Mouse (Mus musculus) MN1 (cell line): ENCODE data around the gene Nell1.

Source experiments
- DNase-seq: peaks from one replicate; pipeline ENCODE4 v3.0.0-alpha.2; 2016; ENCODE audit warnings: low spot score

The Nell1 gene

GRCm38 (mm10) chr7:50050144-50050543 is 75.5 kb downstream of the Nell1 start:
- no peak for DNase-seq

GRCm38 (mm10) chr7:50053704-50054103 is 79.0 kb downstream of the Nell1 start:
- no peak for DNase-seq

DNA sequence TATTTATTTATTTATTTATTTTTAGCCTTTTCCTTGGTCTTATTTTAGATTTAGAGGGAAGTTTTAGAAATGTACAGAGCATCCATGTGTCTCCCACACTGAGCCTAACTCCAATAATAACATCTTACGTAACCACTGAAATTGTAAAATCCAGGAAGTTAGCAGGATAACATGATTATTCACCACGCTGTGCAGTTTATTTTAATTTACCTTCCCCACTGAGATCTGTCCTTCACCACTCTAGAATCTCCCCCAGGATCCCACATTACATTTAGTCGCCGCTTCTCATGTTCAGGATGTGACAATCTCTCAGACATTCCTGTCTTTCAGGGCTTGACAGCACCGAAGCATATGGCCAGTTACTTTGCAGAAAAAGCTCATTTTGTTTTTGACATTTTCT is 119.8 kb downstream of the Nell1 start:
- DNase-seq: no peak

- DNase-seq: no peak
Observed at GRCm38 (mm10) chr7:50105612-50106321, 131.1 kb downstream of the Nell1 start.

GRCm38 (mm10) chr7:50107261-50107660 is 132.6 kb downstream of the Nell1 start:
- no peak for DNase-seq

- DNase-seq: no peak
Observed at GRCm38 (mm10) chr7:50118348-50118747, 143.7 kb downstream of the Nell1 start.

- no peak for DNase-seq
Observed at GRCm38 (mm10) chr7:50137706-50138105, 163.0 kb downstream of the Nell1 start.

GRCm38 (mm10) chr7:50149326-50149725 is 174.7 kb downstream of the Nell1 start:
- DNase-seq: no peak

DNA sequence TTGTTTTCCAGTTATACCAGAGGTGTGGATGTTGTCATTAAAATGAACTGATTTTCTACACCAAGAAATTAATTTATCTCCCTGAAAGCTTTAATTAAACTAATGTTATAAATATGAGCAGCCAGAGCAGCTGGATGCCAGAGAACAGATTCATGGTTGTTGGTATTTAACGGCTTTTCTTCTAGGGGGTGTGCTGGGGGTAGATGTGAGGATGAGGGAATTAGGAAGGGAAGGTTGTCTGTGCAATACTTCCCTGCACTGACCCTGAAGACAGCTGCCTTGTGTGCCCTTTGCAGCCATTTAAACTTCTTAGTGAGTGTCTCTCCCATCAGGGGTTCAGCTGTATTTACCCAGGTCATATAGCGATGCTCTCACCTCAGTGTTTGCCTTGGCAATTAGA is 176.2 kb downstream of the Nell1 start:
- no peak for DNase-seq

DNA sequence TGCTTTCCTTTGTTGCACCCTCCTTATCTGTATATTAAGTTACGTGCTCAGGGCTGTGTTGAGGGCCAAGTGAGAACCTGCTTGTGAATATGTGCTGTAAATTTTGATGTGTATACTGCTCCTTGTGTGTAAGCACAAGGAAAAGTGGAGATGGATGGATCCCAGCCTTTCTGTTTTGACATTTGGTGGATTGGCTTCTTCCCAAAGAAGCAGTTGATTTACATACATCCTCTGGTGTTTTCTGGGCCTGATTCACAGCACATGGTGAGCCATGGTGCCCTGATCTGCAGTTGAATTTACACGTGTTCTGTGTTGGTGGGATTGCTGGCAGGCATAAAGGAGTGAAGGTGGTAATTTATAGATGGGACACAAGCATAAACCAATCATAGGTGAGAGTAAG is 179.0 kb downstream of the Nell1 start:
- DNase-seq: no peak

DNA sequence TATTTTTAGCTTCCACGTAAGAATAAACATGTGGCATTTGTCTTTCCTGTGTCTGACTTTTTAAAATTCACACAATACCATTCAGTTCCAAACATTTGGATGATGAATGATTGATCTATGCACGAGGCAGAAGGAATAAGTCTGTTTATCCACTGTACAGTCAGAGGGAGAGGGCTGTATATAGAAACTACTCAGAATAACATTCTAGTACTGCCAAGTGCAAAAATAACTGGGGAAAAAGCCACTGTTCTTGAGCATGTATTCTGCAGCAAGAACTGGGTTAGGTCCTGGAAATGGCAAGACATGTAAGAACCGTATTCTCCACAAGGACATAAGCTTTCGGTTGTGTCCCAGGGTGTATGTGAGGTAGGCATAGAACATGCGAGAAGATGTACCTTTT is 187.9 kb downstream of the Nell1 start:
- no peak for DNase-seq

DNA sequence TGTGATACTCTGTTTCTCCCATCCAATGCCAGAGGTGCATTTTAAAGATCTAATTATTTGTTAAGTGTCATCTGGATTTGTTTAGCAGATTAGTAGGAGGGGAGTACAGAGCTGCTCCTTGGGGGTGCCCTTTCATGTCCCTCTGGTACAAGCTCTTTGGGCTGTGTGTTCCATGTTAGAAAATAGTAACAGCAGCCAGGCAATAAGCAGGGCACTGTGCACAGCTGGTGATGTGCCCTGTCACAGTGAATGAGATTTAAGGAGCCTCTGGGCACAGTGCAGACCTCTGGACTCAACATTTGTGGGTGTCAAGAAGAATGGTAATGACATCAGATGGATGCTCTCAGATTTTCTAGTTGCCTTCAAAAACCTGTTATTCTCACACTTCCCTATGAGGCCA is 194.1 kb downstream of the Nell1 start:
- no peak for DNase-seq

DNA sequence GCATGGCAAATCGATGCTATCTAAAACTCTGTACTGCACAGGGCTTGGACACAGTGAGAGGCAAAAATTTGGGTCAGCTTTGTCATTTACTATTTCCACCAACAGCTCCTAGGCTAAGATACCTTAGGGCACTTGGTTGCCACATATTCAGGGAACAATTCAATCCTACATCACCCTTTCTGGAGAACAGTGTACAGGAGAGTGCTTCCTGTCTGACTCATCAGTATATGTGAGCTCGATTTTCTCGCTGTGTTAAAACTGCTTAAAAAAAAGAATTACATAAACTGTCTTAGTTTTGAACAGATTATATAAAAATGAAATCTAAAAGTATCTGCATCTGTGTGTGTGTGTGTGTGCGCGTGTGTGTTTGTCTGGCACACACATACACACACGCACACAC is 211.6 kb downstream of the Nell1 start:
- DNase-seq: no peak

GRCm38 (mm10) chr7:50193955-50194354 is 219.3 kb downstream of the Nell1 start:
- no peak for DNase-seq

GRCm38 (mm10) chr7:50195080-50195611 is 220.5 kb downstream of the Nell1 start:
- no peak for DNase-seq

GRCm38 (mm10) chr7:50205268-50205667 is 230.6 kb downstream of the Nell1 start:
- no peak for DNase-seq

GRCm38 (mm10) chr7:50210678-50211251 is 236.1 kb downstream of the Nell1 start:
- no peak for DNase-seq

DNA sequence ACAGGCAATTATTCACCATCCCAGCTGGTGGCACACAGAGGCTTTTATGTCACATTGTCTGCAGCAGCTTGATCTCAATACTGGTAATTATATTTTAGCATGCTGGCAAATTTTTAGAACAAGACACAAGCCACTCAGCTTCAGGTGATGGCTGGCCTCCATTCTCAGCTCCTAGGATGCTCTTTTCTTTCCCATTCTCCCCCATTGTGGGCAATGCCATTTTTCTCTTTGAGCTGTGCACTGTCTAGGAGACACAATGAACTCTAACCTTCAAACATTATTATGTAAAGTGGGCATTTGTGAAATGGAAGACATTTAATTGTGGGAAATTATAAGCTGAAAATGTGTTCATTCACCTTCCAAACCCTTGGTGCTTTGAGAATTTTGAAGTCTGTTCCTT is 247.2 kb downstream of the Nell1 start:
- no peak for DNase-seq

- no peak for DNase-seq
Observed at GRCm38 (mm10) chr7:50226621-50227020, 252.0 kb downstream of the Nell1 start.

GRCm38 (mm10) chr7:50228273-50228672 is 253.6 kb downstream of the Nell1 start:
- DNase-seq: no peak

GRCm38 (mm10) chr7:50241213-50241612 is 266.5 kb downstream of the Nell1 start:
- DNase-seq: no peak

- no peak for DNase-seq
Observed at GRCm38 (mm10) chr7:50241634-50242273, 267.1 kb downstream of the Nell1 start.

DNA sequence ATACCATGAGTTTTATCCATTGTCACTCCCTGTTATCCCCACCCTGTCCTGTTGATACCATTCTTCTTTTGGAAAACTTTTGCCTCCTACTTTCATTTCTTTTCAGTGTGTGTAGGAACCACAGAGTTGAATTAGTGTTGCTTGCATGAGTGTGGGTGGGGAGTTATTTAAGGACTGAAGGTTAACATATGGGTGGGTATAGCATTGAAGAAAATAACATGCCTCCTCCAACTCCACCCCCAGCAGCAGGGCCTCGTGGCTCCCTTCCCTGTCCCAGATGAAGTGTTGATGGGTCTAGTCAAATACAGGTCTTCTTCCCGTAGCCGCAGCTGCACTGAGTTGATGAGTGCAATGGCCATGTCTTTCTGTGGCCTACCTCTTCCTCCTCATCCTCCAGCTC is 278.5 kb downstream of the Nell1 start:
- no peak for DNase-seq
